Mouse (Mus musculus): ENCODE measurements around the gene Dmrt1. TPM values are rescaled to one million over a fixed set of nuclear protein-coding genes. Genes with fewer than 3 reads are reported as not detected.

The Dmrt1 gene
- polyA plus RNA-seq, 1 experiment from 2014 or later = 0.27 TPM

DNA sequence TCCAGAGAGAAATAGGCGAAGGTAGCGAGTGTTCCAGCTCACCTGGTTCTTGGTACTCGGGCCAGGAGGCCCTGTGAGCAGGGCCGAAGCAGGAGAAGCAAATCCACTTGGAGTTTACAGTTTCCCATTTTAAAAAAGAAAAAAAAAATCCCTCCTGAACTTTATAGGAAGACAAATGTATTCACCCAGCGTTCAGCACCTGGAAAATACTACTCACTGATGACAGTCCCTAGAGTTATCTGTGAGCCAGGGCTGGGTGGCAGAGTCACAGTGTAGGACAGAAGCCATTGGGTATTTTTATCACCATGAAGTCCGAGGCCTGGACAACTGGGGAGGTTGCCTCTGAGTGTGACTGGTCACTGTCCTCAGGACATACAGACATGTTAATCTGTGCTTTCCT lies 136.4 kb downstream of the Dmrt1 start:
- ATAC-seq (ENCODE audit: low FRiP score, low read depth) = no peak
- no peak overlapping the region for H3K27ac ChIP-seq
- 91% methylated on average over 6 of the region's 6 CpGs for WGBS
- no peak overlapping the region for H3K4me2 ChIP-seq (replicated peaks)
- no peaks in the 10 kb centered on the region for H3K36me3 ChIP-seq
- no peaks in the 10 kb centered on the region for H3K4me1 ChIP-seq
- H3K9ac ChIP-seq = no peak overlapping the region
- no peaks in the 10 kb centered on the region for H3K27me3 ChIP-seq (replicated peaks)
- no peak overlapping the region for H3K4me3 ChIP-seq
- H3K9me3 ChIP-seq = no peaks in the 10 kb centered on the region

DNA sequence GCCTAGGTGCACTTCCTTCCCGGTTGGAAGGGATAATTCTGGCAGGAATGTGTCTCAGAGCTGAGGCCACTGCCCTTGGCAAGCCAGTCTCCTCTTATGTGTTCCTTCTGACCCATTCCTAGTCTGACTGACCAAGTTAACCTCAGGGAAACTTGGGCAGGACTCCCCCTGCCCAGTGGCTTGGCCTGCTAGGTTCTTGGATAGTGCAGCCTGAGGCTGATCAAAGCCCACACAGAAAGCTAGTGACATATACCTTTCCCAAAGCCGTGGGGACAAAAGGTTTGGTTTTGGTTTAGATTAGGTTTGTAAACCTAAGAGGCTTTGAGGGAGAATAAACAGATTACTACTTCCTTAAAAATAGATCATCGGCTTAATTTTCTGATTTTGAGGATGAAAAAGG lies 141.7 kb downstream of the Dmrt1 start:
- Histone ChIP-seq H3K4me3 (no peak overlapping the region), H3K4me2 (replicated peaks) (no peak overlapping the region), H3K9me3 (no peaks in the 10 kb centered on the region), H3K27ac (no peak overlapping the region), H3K36me3 (no peaks in the 10 kb centered on the region), H3K27me3 (replicated peaks) (no peaks in the 10 kb centered on the region), H3K9ac (no peak overlapping the region), H3K4me1 (no peaks in the 10 kb centered on the region)
- no peak for ATAC-seq (ENCODE audit: low FRiP score, low read depth)
- WGBS = 75% methylated on average over 3 of the region's 3 CpGs

DNA sequence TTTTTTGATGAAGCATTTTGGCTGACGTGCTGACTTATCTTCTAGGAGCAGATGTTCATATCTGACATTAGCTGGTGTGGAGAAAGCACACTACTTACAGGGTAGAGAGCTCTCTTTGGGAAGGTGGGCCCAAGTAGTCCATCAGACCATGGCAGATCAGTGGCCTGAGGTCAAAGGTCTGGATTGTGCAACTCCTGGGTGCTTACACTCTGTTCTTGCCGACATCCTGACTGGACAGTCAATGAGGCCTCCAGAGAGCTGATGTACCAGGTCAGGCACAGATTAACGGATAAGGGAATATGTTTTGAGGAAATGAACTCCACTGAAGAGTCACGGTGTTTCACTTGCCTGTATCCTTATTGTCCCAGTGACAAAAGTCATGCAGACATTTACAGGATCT lies 143.3 kb downstream of the Dmrt1 start:
- H3K4me3 ChIP-seq = no peak overlapping the region
- ATAC-seq (ENCODE audit: low FRiP score, low read depth) = no peak
- 71% methylated on average over 4 of the region's 4 CpGs for WGBS

DNA sequence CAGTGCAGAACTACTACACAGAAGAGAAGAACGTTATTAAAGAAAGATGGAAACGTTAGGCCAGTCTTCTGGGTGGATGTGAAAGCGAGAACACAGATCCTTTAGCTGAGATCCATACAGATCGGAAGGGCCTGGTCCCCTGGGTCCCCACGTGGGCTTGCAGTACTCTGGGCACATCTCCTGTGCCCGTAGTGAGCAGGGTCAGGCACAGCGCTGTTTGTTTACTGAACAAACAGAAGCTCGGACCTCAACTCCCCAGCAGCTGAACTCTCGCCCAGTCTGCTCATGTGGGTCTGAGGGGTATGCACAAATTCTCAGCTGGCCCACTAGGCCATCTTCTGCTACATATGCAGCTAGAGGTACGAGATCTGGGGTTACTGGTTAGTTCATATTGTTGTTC lies 145.1 kb downstream of the Dmrt1 start:
- Histone ChIP-seq H3K27ac (no peak overlapping the region), H3K9ac (no peak overlapping the region), H3K9me3 (no peaks in the 10 kb centered on the region), H3K4me3 (no peak overlapping the region), H3K27me3 (replicated peaks) (no peaks in the 10 kb centered on the region), H3K36me3 (no peaks in the 10 kb centered on the region), H3K4me1 (peaks cover 7% of the 10 kb centered on the region; the same call in 1 of the 2 replicates), H3K4me2 (replicated peaks) (no peak overlapping the region)
- no peak for ATAC-seq (ENCODE audit: low FRiP score, low read depth)
- 72% methylated on average over 10 of the region's 10 CpGs for WGBS

More for the DNA sequence above, 143.3 kb downstream of the Dmrt1 start:
- Histone ChIP-seq H3K27me3 (replicated peaks) (no peaks in the 10 kb centered on the region), H3K27ac (no peak overlapping the region), H3K4me1 (no peaks in the 10 kb centered on the region), H3K4me2 (replicated peaks) (no peak overlapping the region), H3K9me3 (no peaks in the 10 kb centered on the region), H3K36me3 (no peaks in the 10 kb centered on the region), H3K9ac (no peak overlapping the region)

DNA sequence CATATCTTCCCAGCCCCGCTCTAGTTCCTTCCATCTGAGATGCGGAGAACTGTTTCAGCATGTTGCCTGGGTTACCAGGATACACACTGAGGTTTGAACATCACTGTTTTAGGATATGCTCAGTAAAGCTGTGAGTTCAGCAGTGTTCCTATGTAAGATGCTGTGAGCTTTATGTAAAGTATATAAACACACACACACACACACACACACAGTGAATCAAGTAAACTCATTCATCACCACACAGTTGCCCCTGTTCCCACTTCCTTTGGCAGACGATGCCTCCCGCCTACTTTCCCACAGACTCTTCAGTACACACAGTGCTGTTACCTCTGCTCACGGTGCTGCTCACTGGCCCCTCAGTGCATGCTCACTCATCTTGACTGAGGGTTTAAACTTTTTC lies 147.1 kb downstream of the Dmrt1 start:
- Histone ChIP-seq H3K4me1 (peaks cover 7% of the 10 kb centered on the region; the same call in 1 of the 2 replicates), H3K36me3 (no peaks in the 10 kb centered on the region), H3K4me2 (replicated peaks) (no peak overlapping the region), H3K4me3 (no peak overlapping the region), H3K9me3 (no peaks in the 10 kb centered on the region), H3K27me3 (replicated peaks) (no peaks in the 10 kb centered on the region), H3K9ac (no peak overlapping the region), H3K27ac (no peak overlapping the region)
- ATAC-seq (ENCODE audit: low FRiP score, low read depth) = no peak
- 68% methylated on average over 5 of the region's 5 CpGs for WGBS

Other genes with a start within 250 kb of the Dmrt1 start
- gene Dmrt3, start 104.7 kb downstream of the Dmrt1 start, polyA plus RNA-seq (2016; fragmentation: Nextera tagmentation; extraction: Ambion mirVana) = 3.7 and 3.9 TPM in 2 replicates
- gene Dmrt2, start 166.8 kb downstream of the Dmrt1 start, polyA plus RNA-seq (2016; fragmentation: Nextera tagmentation; extraction: Ambion mirVana) = 8.3 and 9.2 TPM in 2 replicates